Mouse (Mus musculus) frontal cortex, postnatal 25 days (tissue): ENCODE measurements at regions not wholly inside any gene's neighbourhood (a gene's known extent, or its start where the extent isn't known, plus 50 kb on each side); places are given as distances from the start of the nearest gene placed in this dataset.

Experiments
- DNase-seq, 2 experiments: peaks; one replicate each; pipeline ENCODE4 v3.0.0; 2022; ENCODE audit warnings: low spot score in 2 of 2

DNA sequence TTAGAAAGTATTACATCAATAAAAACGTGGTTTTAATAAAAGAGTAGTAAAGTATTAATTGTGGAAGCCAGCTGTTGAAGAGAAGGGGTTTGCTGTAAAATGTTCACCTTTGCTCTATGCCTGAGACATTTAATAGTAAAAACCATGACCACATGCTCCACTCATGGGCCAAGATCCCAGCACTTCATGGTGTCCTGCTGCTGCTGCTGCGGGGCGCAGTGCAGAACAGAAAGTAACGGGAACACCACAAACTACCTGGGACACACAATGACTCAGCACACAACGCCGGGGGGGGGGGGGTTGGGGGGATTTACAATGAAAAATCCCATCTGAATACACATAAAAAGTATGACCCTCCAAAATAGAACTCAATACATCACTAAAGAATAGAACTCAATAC lies 124.8 kb upstream of the Klf14 start:
- DNase-seq = no peak

GRCm38 (mm10) chr6:31085063-31085759 lies 126.3 kb upstream of the Klf14 start:
- DNase-seq = no peak

- no peak for DNase-seq
Observed at GRCm38 (mm10) chr6:31085760-31086108, 126.9 kb upstream of the Klf14 start.

- DNase-seq = no peak
Observed at GRCm38 (mm10) chr6:31086283-31086682, 127.4 kb upstream of the Klf14 start.

- DNase-seq = no peak
Observed at GRCm38 (mm10) chr6:31086798-31087360, 128.0 kb upstream of the Klf14 start.

DNA sequence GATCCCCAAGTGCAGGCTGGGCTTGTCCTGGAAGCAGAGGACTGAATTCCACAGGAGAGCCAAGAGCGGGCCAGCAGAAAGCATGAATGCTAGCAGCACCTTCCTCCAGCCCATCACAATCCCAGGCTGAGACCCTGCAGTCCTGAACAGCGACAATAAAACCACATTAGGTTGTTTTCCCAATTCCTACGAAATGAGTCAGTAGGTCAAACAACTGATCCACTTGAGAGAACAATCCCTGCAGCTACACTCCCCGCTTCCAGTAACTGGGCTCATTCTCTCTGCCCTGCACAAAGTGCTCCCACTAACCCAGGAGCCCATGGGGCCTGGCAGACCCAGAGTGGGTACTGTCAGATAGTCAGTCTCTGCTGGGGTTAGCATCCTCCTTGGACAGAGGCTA lies 128.6 kb upstream of the Klf14 start:
- no peak for DNase-seq

DNA sequence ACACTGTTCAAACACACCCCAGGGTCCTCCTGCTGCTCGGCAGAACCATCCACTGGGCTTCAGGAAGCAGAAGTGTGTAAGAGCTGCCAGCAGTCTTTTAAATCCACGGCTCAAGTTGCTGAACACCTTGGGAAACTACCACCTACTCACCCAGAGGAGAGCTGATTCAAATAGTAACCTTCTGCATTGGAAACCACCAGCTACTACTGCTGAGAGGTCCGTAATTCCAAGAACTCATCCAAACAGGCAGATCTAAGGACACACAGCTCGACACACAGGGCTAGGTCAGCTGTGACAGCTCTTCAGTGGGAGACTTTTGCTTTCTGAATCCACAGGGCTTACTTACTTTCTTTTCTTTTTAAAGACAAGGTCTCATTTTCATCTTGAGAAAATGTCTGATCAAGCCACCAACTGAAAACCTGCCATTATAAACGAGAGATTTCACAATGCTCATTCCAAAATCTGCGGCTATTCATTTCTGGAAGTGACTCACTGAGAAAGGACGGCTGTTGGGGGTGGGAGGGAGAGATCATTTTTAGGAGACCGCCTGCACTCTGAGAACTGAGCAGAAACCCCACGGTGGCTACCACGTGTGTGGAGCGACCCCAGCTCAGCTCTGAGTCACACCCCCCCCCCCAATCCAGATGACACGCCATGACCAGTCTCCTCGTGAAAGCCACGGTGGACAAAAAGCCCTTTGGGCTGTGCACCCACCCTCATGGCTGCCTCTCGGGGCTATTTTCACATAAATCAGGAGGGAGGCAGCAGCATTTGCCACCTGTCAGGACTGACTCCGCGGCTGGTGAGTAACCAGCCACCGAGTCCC lies 129.5 kb upstream of the Klf14 start:
- DNase-seq = no peak

DNA sequence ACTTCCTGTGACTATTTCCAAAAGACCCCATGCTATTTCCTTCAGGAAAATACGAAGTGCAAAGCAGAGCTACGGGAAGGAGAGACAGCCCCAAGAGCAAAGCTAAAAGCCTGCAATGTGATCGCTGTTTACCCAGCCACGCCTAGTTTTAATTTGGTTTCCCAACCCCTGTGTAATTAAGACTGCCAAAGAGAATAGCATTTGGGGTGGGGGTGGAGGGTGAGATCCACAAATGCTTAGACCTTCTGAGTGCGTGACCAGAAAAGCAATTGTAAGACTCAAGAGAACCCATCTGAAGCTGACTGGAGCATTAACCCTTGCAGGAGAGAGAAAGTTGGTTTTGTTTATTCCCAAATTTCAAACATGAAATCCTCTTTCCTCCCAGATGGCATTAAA lies 130.1 kb upstream of the Klf14 start:
- DNase-seq = no peak

DNA sequence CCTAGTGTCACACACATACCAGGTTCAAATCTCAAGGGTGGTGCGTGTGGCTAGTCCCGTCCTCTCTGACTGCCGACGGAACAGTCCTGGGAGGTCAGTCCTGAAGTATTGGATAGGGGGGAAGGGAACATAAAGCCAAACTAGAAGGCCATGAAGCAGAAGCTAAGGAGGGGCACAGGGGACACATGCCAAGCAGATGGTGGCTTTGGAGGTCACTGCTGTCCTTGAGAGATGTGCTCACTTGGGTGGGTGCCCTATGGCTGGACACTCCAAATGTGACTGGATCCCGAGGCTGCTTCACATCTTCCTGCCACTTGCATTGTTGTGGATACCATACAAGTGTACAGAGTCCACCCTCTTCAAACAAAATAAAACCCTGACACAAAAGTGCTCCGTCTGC lies 131.4 kb upstream of the Klf14 start:
- DNase-seq = no peak

- DNase-seq = no peak
Observed at GRCm38 (mm10) chr6:31090791-31091190, 131.9 kb upstream of the Klf14 start.

DNA sequence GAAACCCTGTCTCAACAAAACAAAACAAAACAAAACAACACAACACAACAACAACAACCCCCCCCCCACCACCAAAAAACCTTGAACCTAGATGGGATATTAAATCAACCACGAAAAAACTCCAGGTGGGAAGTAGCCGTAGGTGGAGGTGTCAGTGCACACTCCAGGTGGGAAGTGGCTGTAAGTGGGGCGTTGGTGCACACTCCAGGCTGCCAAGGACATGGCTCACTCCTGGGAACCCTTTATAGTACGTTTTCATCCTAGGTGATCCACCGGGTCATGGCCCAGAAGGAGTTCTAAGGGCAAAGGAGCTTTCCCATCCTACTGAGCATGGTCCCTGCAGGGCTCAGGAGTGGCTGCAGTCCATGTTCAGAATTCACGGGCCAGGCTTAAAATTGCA lies 133.4 kb upstream of the Klf14 start:
- no peak for DNase-seq

DNA sequence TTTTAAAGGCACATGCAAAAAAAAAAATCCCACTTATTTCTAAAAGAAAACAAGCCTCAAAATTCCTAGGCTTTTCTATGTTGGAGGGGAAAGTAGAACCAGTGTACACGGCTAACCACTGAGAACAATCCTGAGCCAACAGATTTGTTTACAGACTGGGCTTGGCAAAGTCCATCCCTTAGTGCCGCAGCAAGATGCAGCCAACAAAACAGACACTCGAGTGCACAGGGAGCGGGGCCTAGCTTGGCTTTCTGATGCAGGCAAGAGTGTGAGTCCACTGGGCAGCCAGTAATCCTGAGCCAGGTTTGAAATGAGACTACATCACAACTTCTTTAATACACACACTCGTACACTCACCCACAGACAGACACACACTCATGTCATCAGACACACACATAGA lies 133.9 kb upstream of the Klf14 start:
- no peak for DNase-seq

DNA sequence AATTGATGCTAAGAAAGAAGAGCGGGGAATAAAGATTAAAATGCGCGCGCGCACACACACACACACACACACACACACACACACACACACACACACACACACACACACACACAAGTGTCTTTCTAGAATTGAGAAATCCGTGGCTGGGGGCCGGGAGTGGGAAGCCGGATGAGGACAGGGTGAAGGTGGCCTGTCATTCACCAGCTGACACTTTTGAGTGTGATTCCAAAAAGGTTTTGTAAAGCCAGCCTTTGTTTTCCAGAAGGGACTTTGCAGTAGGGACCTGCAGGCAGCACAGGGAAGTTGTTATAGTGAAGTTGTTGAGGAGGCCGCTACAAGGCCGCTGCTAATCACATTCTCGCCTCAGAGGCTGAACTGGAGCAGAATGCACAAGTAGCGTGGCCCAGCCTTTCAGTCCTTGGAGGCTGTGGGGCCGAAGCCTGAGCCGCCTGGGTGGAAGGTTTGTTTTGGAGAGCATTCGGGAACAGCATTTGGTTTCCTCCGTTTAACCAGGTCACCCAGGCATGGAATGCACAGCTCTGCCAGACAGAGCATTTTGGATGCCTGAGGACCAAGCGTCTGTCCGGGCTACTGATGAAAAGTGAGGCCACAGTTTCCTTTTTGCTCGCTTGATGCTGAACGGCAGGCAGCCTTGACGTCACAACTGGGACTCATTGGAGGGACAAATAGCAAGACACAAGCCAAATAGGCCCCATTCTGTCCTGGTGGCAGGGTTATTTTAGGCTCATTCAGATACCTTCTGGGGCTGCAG lies 137.3 kb upstream of the Klf14 start:
- no peak for DNase-seq

DNA sequence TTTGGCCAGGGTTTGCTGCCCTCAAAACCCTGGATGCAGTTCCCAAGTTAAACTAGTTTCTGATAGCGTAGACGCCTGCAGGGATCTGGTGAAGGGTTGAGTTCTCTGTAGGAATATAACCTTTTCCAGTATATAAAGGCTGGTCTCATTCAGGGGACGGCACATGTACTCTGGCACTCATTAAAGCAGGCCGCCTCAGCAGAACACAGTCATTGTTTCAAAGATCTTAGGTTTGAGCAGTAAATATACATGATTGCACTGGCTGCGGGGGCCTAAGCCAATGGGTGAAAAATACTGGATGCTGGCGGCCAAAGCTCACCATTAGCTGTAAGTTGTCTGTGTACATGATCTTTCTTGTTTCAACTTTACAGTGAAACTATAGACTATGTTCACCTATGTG lies 137.9 kb upstream of the Klf14 start:
- DNase-seq = no peak

GRCm38 (mm10) chr6:31097254-31097653 lies 138.4 kb upstream of the Klf14 start:
- DNase-seq = no peak

DNA sequence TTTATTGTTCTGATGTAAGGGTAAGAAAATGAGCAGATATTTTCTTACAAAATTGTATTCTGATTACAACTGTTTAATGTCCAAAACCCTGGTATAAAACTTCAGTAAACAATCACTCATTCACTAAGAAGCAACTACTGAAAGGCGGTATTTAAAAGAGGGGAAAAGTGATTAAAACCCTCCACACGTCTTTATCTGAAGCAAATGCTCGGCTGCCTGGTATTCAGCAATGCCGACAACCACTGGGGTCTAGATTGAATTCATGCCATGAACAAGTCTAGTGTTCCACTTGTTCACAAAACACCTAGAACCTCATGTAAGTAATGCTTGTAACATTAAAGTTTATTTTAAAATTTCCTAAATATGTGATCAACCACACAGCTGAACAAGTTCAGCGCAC lies 139.2 kb upstream of the Klf14 start:
- DNase-seq = no peak

DNA sequence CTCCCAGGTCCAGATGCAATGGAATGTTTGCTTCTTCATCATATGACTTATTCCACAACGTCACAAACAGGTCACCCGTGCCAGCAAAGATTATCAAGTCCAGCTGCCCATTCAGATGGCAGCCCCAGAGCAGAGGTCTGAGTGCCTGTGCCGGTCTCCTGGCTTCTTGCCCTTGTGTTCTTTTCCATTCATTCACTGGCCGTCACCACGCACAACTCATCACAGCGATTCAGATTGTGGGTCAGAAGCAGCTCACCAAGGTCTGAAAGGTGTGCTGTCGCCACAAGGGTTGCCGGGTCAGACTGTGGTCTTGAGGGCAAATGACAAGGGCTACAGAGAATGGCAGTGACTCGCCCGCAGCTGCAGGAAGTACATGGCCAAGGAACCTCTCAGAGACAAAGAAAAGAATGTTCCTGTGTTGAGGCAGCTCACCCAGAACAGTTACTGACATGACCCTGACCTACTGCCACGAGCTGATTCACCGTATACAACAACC lies 141.3 kb upstream of the Klf14 start:
- DNase-seq = no peak

- DNase-seq = no peak
Observed at GRCm38 (mm10) chr6:31100749-31101148, 141.9 kb upstream of the Klf14 start.

DNA sequence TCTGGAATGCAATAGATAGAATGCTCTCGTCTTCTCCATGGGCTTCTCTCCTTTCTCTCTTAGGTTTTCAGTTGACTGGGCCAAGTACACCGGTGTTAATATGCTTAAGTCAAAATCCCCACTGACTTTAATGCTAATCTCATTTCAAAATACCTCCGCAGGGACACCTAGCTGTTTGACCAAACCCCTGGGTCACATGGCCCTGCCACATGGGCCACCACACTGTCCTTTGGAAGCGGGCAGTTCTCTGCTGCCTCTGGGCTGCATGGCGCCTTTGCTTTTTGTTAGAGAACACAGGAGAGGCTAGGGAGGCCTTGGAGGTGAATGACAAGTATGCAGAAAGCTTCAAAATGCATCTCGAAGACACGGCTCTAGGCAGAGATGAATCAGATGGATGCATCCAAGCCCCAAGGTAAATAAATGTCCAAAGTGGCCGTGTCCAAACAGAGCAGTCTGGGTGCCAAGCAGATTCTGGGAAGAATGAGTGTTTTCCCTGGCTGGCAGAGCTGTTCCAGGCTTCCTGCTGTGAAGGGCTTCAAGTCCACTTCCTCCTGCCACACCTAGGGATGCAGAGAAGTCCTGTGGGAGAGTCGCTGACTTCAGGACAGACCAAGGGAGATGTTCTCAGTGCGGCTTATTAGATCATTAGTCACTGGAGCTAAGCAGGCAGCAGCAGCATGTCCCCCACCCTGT lies 147.4 kb upstream of the Klf14 start:
- no peak for DNase-seq

DNA sequence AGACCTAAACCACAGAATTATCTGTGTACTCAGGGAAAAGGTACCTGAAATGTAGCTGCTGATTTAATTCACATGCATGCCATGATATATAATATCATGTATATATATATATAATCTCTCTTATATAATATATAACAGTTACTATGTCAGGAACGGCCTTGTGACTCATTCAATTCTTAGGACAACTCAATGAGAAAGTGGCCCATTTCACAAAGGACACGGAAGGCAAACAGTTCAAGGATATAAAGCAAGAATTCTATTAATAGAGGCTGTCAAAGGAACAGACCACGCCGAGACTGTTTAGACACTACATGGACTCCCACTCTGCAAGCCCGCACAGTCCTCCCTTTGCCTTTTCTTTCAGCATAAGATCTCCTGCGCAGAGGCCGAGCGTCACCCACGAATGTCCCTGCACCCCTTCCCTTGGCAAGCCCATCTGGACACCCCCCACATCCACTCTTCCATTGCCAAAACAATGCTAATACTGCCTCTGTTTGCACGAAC lies 148.0 kb upstream of the Klf14 start:
- no peak for DNase-seq

DNA sequence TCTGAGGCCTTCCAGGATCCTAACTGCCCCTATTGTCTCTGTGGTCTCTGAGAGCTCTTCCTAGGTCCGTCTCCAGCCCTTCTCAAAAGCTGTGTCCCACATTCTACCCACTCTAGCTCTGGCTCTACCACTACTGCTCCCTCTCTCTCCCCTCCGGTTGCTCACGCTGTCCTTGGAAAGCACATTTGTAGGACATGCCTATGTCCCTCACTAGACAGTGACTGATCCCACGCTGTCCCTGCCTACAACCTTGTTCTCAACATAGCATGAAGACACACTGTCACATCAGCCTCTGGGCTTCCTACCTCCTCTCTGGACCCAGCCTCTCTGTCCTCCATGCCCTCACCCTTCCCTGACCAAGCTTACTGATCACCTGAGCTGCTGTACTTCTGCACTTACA lies 148.5 kb upstream of the Klf14 start:
- no peak for DNase-seq
